Mouse (Mus musculus): ENCODE results near the gene Gne.

DNA sequence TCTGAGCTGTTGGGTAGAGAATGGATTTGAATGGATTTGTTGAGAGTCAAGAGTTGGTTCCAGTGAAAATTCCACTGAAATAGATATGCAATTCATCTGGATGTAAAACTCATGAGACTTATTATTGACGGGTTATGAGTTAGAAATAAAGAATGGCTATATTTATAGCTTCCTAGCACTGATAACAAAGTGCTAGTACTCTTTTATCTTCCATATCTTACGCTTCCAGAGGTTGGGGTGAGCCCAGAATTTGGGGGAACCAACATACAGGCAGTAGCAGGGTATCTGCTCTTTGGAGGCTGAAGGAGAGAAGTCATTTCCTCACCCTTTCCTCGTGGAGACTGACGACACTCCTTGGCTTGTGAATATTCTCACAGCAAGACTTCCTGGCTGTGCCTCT is 9.6 kb downstream of the Gne start:
- TF ChIP-seq CTCF (IDR thresholded peaks at IDR 0.05; ENCODE audit: low read depth, low read length) (no peak), POLR2A (IDR thresholded peaks at IDR 0.05; ENCODE audit: borderline replicate concordance, low read depth, low read length) (no peak)
